Mouse (Mus musculus): Measurements from ENCODE around the gene Lenep.

- TF ChIP-seq GATA1 (IDR thresholded peaks at IDR 0.05; ENCODE audit: low read length) (no peak), TAL1 (IDR thresholded peaks at IDR 0.05; ENCODE audit: low read length) (no peak)
Measured at GRCm38 (mm10) chr3:89380711-89381110, 21.9 kb downstream of the Lenep start.

Data from erythroblast, embryonic 14.5 days (primary cell).